Mouse (Mus musculus): ENCODE measurements around the gene Klhl25. TPM values are rescaled to one million over a fixed set of nuclear protein-coding genes. Genes with fewer than 3 reads are reported as not detected.

Gene Klhl25
- 21.2 and 24.6 TPM in 2 replicates for polyA plus RNA-seq (2015; fragmentation: Nextera tagmentation; extraction: Ambion mirVana)

- peak within 1 kb of the TSS; percentile 92 for H3K9ac ChIP-seq
- H3K27ac ChIP-seq: peak within 1 kb of the TSS; percentile 90
- peaks cover 7% of the 10 kb centered on the region for H3K36me3 ChIP-seq
- H3K4me1 ChIP-seq: peaks cover 34% of the 10 kb centered on the region
- peak within 1 kb of the TSS; percentile 83 for H3K4me2 ChIP-seq
- WGBS: under 1% methylated on average over 60 of the region's 60 CpGs
- no peaks in the 10 kb centered on the region for H3K9me3 ChIP-seq
- no peaks in the 10 kb centered on the region for H3K27me3 ChIP-seq
- ATAC-seq (ENCODE audit: insufficient number of reproducible peaks, insufficient read depth, low FRiP score, low TSS enrichment, low read depth): peak; percentile 93
- peak within 1 kb of the TSS; percentile 88 for H3K4me3 ChIP-seq
Measured at GRCm38 (mm10) chr7:75848115-75848775, at the start of gene Klhl25. Klhl25 (plus strand) TSS chr7:75848310.

DNA sequence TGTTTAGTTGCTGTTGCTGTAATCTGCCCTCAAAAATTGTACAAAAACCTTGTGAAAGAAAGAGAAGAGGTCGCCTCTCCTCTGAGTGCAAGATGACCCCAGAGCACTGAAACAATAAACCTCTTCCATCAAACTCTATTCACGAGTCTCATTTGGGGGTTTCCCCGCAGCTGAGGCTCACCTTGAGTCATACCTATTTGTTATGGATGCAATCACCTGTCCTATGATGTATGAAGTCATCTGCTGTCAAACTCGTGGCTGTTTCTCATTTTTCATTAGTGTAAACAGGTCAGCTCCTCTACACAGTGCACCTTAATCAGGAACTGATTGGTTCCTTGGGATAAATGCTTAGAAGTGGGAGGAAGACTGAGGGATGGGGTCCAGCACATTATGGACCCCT, 47.6 kb upstream of the Klhl25 start:
- H3K4me2 ChIP-seq: no peak overlapping the region
- WGBS: 70% methylated on average over 4 of the region's 4 CpGs
- H3K36me3 ChIP-seq: no peaks in the 10 kb centered on the region
- H3K9ac ChIP-seq: no peak overlapping the region
- H3K4me3 ChIP-seq: no peak overlapping the region
- no peak for ATAC-seq (ENCODE audit: insufficient number of reproducible peaks, insufficient read depth, low FRiP score, low TSS enrichment, low read depth)
- H3K4me1 ChIP-seq: peaks cover 5% of the 10 kb centered on the region; the same call in 1 of the 2 replicates
- no peaks in the 10 kb centered on the region for H3K9me3 ChIP-seq
- H3K27me3 ChIP-seq: no peaks in the 10 kb centered on the region
- no peak overlapping the region for H3K27ac ChIP-seq

GRCm38 (mm10) chr7:75801022-75801421, 47.1 kb upstream of the Klhl25 start:
- Histone ChIP-seq H3K27ac (no peak overlapping the region), H3K9ac (no peak overlapping the region), H3K4me2 (no peak overlapping the region), H3K36me3 (no peaks in the 10 kb centered on the region), H3K4me1 (peaks cover 8% of the 10 kb centered on the region; the same call in 1 of the 2 replicates), H3K27me3 (no peaks in the 10 kb centered on the region), H3K9me3 (no peaks in the 10 kb centered on the region), H3K4me3 (no peak overlapping the region)
- no peak for ATAC-seq (ENCODE audit: insufficient number of reproducible peaks, insufficient read depth, low FRiP score, low TSS enrichment, low read depth)
- 94% methylated on average over 3 of the region's 3 CpGs for WGBS

GRCm38 (mm10) chr7:75801621-75802358, 46.3 kb upstream of the Klhl25 start:
- peaks cover 11% of the 10 kb centered on the region; the same call in 1 of the 2 replicates for H3K4me1 ChIP-seq
- no peaks in the 10 kb centered on the region for H3K36me3 ChIP-seq
- no peak overlapping the region for H3K4me2 ChIP-seq
- H3K9ac ChIP-seq: no peak overlapping the region
- H3K4me3 ChIP-seq: no peak overlapping the region
- no peaks in the 10 kb centered on the region for H3K27me3 ChIP-seq
- no peaks in the 10 kb centered on the region for H3K9me3 ChIP-seq
- WGBS: 89% methylated on average over 5 of the region's 5 CpGs
- no peak overlapping the region for H3K27ac ChIP-seq
- no peak for ATAC-seq (ENCODE audit: insufficient number of reproducible peaks, insufficient read depth, low FRiP score, low TSS enrichment, low read depth)

DNA sequence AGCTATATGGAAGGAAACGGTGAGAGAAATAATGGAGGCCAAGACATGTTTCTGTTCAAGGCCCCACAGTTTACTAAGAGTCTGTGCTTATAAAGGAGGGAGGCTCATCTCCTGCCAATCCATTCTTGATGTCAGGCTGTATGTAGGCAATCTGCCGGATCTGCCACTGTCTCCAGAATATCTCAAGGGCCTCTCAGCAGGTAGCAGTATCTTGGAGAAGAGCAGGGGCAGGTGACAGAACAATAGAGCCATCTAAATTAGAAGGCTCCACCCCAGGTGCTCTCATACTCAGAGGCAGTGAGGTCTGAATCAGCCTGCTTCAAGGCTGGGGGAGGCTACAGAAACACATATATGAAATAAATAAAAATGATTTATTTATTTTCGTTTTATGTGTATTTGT, 45.2 kb upstream of the Klhl25 start:
- Histone ChIP-seq H3K27me3 (no peaks in the 10 kb centered on the region), H3K4me3 (no peak overlapping the region), H3K9ac (no peak overlapping the region), H3K4me1 (peaks cover 12% of the 10 kb centered on the region; the same call in 1 of the 2 replicates), H3K4me2 (no peak overlapping the region), H3K27ac (no peak overlapping the region), H3K36me3 (no peaks in the 10 kb centered on the region), H3K9me3 (no peaks in the 10 kb centered on the region)
- 81% methylated on average over 3 of the region's 3 CpGs for WGBS
- ATAC-seq (ENCODE audit: insufficient number of reproducible peaks, insufficient read depth, low FRiP score, low TSS enrichment, low read depth): no peak

GRCm38 (mm10) chr7:75806161-75806560, 41.9 kb upstream of the Klhl25 start:
- Histone ChIP-seq H3K9me3 (no peaks in the 10 kb centered on the region), H3K27me3 (no peaks in the 10 kb centered on the region), H3K4me1 (peaks cover 12% of the 10 kb centered on the region; the same call in 1 of the 2 replicates), H3K4me3 (no peak overlapping the region), H3K27ac (peak overlapping the region; percentile 12; the same call in 1 of the 2 replicates), H3K4me2 (no peak overlapping the region), H3K9ac (no peak overlapping the region), H3K36me3 (no peaks in the 10 kb centered on the region)
- 72% methylated on average over 4 of the region's 4 CpGs for WGBS
- ATAC-seq (ENCODE audit: insufficient number of reproducible peaks, insufficient read depth, low FRiP score, low TSS enrichment, low read depth): no peak

DNA sequence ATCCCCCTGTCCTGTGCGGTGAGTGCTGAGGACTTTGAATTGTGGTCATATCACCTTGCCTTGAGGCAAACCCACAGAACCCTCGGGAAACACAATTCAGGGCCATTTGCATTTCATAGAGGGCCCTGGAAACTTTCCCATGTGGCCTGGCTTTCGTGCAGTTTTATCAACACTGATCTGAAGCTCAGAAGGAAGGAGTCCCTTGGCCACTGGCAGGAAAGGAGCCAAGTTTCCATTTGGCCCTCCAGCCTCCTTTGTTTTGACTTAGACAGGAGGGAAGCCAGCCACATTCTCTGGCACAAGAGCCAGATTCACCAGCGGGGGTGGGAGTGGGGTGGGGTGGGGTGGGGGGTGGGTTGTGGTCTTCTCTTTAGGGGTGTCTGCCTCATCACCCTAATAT, 41.4 kb upstream of the Klhl25 start:
- peak overlapping the region; percentile 12; the same call in 1 of the 2 replicates for H3K27ac ChIP-seq
- H3K4me3 ChIP-seq: no peak overlapping the region
- 32% methylated on average over 4 of the region's 4 CpGs for WGBS
- H3K4me2 ChIP-seq: no peak overlapping the region
- H3K36me3 ChIP-seq: no peaks in the 10 kb centered on the region
- no peak overlapping the region for H3K9ac ChIP-seq
- no peak for ATAC-seq (ENCODE audit: insufficient number of reproducible peaks, insufficient read depth, low FRiP score, low TSS enrichment, low read depth)
- peaks cover 12% of the 10 kb centered on the region; the same call in 1 of the 2 replicates for H3K4me1 ChIP-seq
- no peaks in the 10 kb centered on the region for H3K9me3 ChIP-seq
- no peaks in the 10 kb centered on the region for H3K27me3 ChIP-seq

DNA sequence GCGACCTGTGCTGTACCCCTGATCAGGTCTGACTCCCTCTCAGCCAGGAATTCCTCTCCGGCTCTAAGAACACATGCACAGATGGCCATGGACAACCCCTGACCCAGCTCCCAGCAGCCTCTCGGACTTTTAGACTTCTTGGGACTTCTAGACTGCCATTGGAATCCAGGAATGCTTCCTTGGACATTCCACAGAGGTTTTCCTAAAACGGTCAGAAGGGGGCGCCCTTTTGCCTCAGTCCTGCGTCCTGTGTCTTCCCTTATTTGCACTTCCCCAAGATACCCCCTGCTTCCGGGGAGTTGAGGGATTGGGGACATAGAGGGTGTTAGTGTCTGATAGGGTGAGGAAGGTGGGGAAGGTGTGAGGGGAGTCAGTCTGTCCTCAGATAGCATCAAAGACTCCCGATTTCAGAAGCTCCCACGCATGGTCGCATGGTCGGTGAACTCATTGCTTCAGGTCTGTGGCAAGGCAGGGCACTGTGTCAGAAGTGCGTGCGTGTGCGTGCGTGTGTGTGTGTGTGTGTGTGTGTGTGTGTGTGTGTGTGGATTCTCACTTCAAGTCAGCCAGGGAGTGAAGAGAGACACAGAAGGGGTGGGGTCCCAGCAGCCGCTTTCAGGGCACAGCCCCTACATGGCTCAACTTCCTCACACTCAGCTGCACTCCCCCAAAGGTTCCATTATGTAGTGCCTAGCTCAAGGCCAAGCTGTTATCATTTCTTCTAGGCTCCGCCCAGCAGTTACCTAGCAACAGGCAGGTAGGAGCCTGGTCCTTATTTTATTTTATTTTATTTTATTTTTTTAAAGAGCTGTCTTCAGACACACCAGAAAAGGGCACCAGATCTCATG, 40.4 kb upstream of the Klhl25 start:
- ATAC-seq (ENCODE audit: insufficient number of reproducible peaks, insufficient read depth, low FRiP score, low TSS enrichment, low read depth): no peak
- H3K27me3 ChIP-seq: no peaks in the 10 kb centered on the region
- WGBS: 74% methylated on average over 17 of the region's 17 CpGs
- H3K4me1 ChIP-seq: peaks cover 12% of the 10 kb centered on the region; the same call in 1 of the 2 replicates
- no peak overlapping the region for H3K4me2 ChIP-seq
- no peak overlapping the region for H3K27ac ChIP-seq
- H3K9ac ChIP-seq: no peak overlapping the region
- no peaks in the 10 kb centered on the region for H3K36me3 ChIP-seq
- H3K4me3 ChIP-seq: no peak overlapping the region
- no peaks in the 10 kb centered on the region for H3K9me3 ChIP-seq

DNA sequence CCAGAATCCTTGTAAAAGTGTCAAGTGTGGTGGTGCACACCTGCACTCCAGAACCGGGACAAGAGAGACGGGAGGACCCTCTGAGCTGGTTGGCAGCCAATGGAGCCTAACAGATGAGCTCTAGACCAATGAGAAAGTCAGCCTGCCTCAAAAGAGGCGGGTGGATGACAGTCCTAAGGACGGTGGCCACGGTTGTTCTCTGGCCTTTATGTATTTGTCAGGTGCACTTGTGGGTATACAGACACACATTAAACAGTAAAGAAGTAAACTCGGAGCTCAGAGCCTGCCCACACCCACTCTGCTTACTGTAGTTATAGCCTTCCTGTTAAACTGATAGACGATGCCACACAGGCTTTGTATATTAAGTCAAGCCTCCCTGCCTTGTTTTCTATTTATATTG, 27.4 kb upstream of the Klhl25 start:
- Histone ChIP-seq H3K4me3 (no peak overlapping the region), H3K4me1 (no peaks in the 10 kb centered on the region), H3K4me2 (no peak overlapping the region), H3K27me3 (no peaks in the 10 kb centered on the region), H3K36me3 (no peaks in the 10 kb centered on the region), H3K9me3 (no peaks in the 10 kb centered on the region), H3K9ac (no peak overlapping the region), H3K27ac (no peak overlapping the region)
- ATAC-seq (ENCODE audit: insufficient number of reproducible peaks, insufficient read depth, low FRiP score, low TSS enrichment, low read depth): no peak
- 85% methylated on average over 7 of the region's 7 CpGs for WGBS

DNA sequence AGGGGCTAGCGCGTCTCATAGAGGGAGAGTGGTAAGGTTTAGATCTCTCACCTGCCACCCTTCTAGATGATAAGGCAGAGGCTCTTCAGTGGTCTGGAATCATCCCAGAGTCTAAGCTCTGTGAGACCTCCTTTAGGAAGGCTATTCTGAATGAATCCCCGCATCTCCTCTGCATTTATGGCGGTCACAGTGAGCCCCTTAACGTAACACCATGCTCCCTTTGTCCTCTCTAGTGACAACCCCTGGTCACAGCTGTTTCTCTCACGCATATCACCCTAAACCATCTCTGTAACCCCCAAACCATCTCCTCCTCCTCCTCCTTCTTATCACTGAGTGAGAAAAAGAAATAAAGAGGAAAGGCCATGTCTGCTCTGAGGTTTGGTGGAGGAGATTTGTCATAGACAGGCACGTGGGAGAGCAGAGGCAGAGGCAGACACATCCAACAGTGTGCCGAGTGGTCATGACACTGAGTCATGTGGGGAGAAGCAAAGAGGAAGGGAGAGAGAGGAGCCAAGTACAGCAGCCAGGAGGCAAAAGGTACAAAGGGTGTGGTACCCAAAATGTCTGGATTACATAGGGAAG, 25.9 kb upstream of the Klhl25 start:
- 87% methylated on average over 8 of the region's 8 CpGs for WGBS
- no peaks in the 10 kb centered on the region for H3K9me3 ChIP-seq
- H3K27me3 ChIP-seq: no peaks in the 10 kb centered on the region
- H3K9ac ChIP-seq: no peak overlapping the region
- no peaks in the 10 kb centered on the region for H3K36me3 ChIP-seq
- no peak overlapping the region for H3K4me2 ChIP-seq
- ATAC-seq (ENCODE audit: insufficient number of reproducible peaks, insufficient read depth, low FRiP score, low TSS enrichment, low read depth): no peak
- no peak overlapping the region for H3K27ac ChIP-seq
- no peak overlapping the region for H3K4me3 ChIP-seq
- H3K4me1 ChIP-seq: no peaks in the 10 kb centered on the region

DNA sequence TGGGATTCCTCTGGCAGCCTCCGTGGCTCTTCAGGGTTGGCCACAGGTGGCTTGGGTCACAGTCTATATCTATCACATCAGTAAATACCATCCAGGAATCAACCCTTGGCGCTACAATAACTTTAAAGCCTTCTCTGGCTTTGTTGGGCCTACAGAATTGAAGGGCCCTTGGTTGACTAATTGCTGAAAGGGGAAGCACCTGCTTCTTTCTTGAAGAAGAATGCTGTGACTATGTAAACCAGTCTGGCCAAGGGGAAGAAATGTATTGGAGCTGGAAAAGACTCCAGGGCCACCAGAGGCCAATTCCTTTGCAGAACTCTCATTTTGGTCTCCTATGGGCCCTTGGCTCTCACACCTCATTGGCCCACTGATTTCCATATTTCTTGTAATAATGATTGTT, 25.0 kb upstream of the Klhl25 start:
- ATAC-seq (ENCODE audit: insufficient number of reproducible peaks, insufficient read depth, low FRiP score, low TSS enrichment, low read depth): no peak

More for the DNA sequence above, 25.0 kb upstream of the Klhl25 start:
- H3K36me3 ChIP-seq: no peaks in the 10 kb centered on the region
- no peak overlapping the region for H3K27ac ChIP-seq
- WGBS: 78% methylated on average over 2 of the region's 2 CpGs
- H3K4me2 ChIP-seq: no peak overlapping the region
- no peaks in the 10 kb centered on the region for H3K4me1 ChIP-seq
- H3K4me3 ChIP-seq: no peak overlapping the region
- no peaks in the 10 kb centered on the region for H3K27me3 ChIP-seq
- H3K9ac ChIP-seq: no peak overlapping the region
- no peaks in the 10 kb centered on the region for H3K9me3 ChIP-seq
